In genomic region chr13:38672336-38672735, GRCm38 (mm10) we compare ENCODE assay signal across 13 mouse cellular contexts.
"Had no signal": no experiment of that assay in that cellular context is flagged by ENCODE, and none has a peak within 500 bp of the region (broad histone marks: within the 10 kb centered on the region; RNA-seq: fewer than 3 reads in every experiment).

No protein-coding gene starts in this region.

- H3K4me1 ChIP-seq: midbrain, embryonic 12.5 days; midbrain, embryonic 15.5 days; stomach, embryonic 15.5 days had no signal

- H3K27me3 ChIP-seq: liver, embryonic 13.5 days; midbrain, embryonic 12.5 days; midbrain, embryonic 15.5 days; stomach, embryonic 15.5 days had no signal

- H3K27ac ChIP-seq: liver, embryonic 13.5 days; macrophage; midbrain, embryonic 12.5 days; midbrain, embryonic 15.5 days; stomach, embryonic 15.5 days had no signal

- H3K9ac ChIP-seq: liver, embryonic 13.5 days; lung, embryonic 14.5 days; midbrain, embryonic 12.5 days; midbrain, embryonic 15.5 days; stomach, embryonic 15.5 days had no signal

- H3K4me3 ChIP-seq: liver, embryonic 13.5 days; midbrain, embryonic 12.5 days; midbrain, embryonic 15.5 days; stomach, embryonic 15.5 days had no signal

- DNase-seq: kidney, adult 2 months; kidney, postnatal 10 days; kidney, postnatal 36 days; liver, embryonic 13.5 days; lung, embryonic 14.5 days; right cerebral cortex, postnatal 25 days; spleen, adult 18-20 months; thymus, postnatal 25 days had no signal

- H3K9me3 ChIP-seq: liver, embryonic 13.5 days; midbrain, embryonic 12.5 days; midbrain, embryonic 15.5 days; stomach, embryonic 15.5 days had no signal

- ATAC-seq: lung, postnatal 0 days; midbrain, embryonic 15.5 days had no signal

- H3K36me3 ChIP-seq: liver, embryonic 13.5 days; midbrain, embryonic 12.5 days; midbrain, embryonic 15.5 days; stomach, embryonic 15.5 days had no signal

- H3K4me2 ChIP-seq: liver, embryonic 13.5 days; lung, embryonic 14.5 days; midbrain, embryonic 12.5 days; midbrain, embryonic 15.5 days; stomach, embryonic 15.5 days had no signal
